In genomic region chr11:16989885-16990284, GRCm38 (mm10) we compare ENCODE assay signal across 23 mouse cellular contexts. TPM values are rescaled to one million over a fixed set of nuclear protein-coding genes. Genes with fewer than 3 reads are reported as not detected.
DNase-seq lines count a peak whose midpoint lies in the region; ATAC-seq and TF ChIP-seq lines count a peak whose summit lies in the region.
"Had no signal": no experiment of that assay in that cellular context is flagged by ENCODE, and none has a peak within 500 bp of the region (broad histone marks: within the 10 kb centered on the region; RNA-seq: fewer than 3 reads in every experiment).

No protein-coding gene starts in this region.

- no peaks in the 10 kb centered on the region for H3K27me3 ChIP-seq in megakaryocyte, embryonic 14.5 days (replicated peaks)
- H3K27me3 ChIP-seq in CH12.LX (replicated peaks) = no peaks in the 10 kb centered on the region
- H3K27me3 ChIP-seq: embryonic facial prominence, embryonic 12.5 days; forebrain, embryonic 13.5 days; forebrain, embryonic 15.5 days had no signal

- no peak for ATAC-seq in megakaryocyte, adult 5-6 weeks (ENCODE audit: poor library complexity, severe bottlenecking)
- ATAC-seq: activated CD4-positive, CD25-positive, alpha-beta regulatory T cell, adult 4 months; forebrain, embryonic 13.5 days; forebrain, embryonic 15.5 days; forebrain, postnatal 0 days; Patski had no signal

- TF ChIP-seq CTCF in CH12.LX (conservative IDR thresholded peaks at IDR 0.05 in 1 of 2, IDR thresholded peaks at IDR 0.05 in 1 of 2; ENCODE audit: low read depth in 2 of 2, low read length in 2 of 2) = no peak

- no peak for TF ChIP-seq EP300 in CH12.LX (IDR thresholded peaks at IDR 0.05; ENCODE audit: low read length)

- peak overlapping the region; percentile 72; the same call in 1 of the 2 replicates for H3K27ac ChIP-seq in CH12.LX (ENCODE audit: insufficient read depth, low read depth)
- H3K27ac ChIP-seq: embryonic facial prominence, embryonic 10.5 days; embryonic facial prominence, embryonic 12.5 days; forebrain, embryonic 13.5 days; forebrain, embryonic 15.5 days had no signal

- H3K4me2 ChIP-seq in CH12.LX (ENCODE audit: insufficient read depth, low read depth, poor library complexity, severe bottlenecking) = no peak overlapping the region
- H3K4me2 ChIP-seq: embryonic facial prominence, embryonic 12.5 days; forebrain, embryonic 13.5 days; forebrain, embryonic 15.5 days had no signal

- H3K79me2 ChIP-seq in CH12.LX (replicated peaks; ENCODE audit: control insufficient read depth, extremely low read depth, insufficient read depth, poor library complexity, severe bottlenecking) = peaks cover 16% of the 10 kb centered on the region

- TF ChIP-seq RAD21 in CH12.LX (IDR thresholded peaks at IDR 0.05; ENCODE audit: low read depth, low read length) = no peak

- no peak for TF ChIP-seq POLR2A in CH12.LX (IDR thresholded peaks at IDR 0.05; ENCODE audit: low read depth, low read length)

- no peak overlapping the region for H3K9ac ChIP-seq in CH12.LX (ENCODE audit: insufficient read depth, low read depth)
- H3K9ac ChIP-seq: embryonic facial prominence, embryonic 12.5 days; forebrain, embryonic 13.5 days; forebrain, embryonic 15.5 days; forebrain, postnatal 0 days had no signal

- in situ Hi-C loops in CH12.LX (cut with MboI; ENCODE audit: low pct_ligation_motif_present, low pct_unique_long_range_greater_than_20kb, low sequenced_read_pairs) = no loop called here

- dilution Hi-C loops in CH12.LX (cut with MboI; ENCODE audit: extremely low pct_ligation_motif_present, extremely low pct_unique_long_range_greater_than_20kb, low sequenced_read_pairs) = no loop called here

- H3K9me3 ChIP-seq in megakaryocyte, embryonic 14.5 days = no peaks in the 10 kb centered on the region
- no peaks in the 10 kb centered on the region for H3K9me3 ChIP-seq in CH12.LX (replicated peaks; ENCODE audit: low read length)
- H3K9me3 ChIP-seq: embryonic facial prominence, embryonic 10.5 days; embryonic facial prominence, embryonic 12.5 days; forebrain, embryonic 13.5 days; forebrain, embryonic 15.5 days; G1E had no signal

- peak overlapping the region; percentile 25 for H3K4me3 ChIP-seq in megakaryocyte, embryonic 14.5 days (replicated peaks)
- no peak overlapping the region for H3K4me3 ChIP-seq in CH12.LX (replicated peaks in 1 of 3; ENCODE audit: low read depth in 2 of 3, low read length in 2 of 3, poor library complexity in 1 of 3)
- H3K4me3 ChIP-seq: embryonic facial prominence, embryonic 10.5 days; embryonic facial prominence, embryonic 12.5 days; forebrain, embryonic 13.5 days; forebrain, embryonic 15.5 days had no signal

- H3K4me1 ChIP-seq in megakaryocyte, embryonic 14.5 days = peaks cover 99% of the 10 kb centered on the region
- peaks cover 24 to 76% of the 10 kb centered on the region in 2 experiments for H3K4me1 ChIP-seq in CH12.LX (ENCODE audit: control insufficient read depth in 1 of 2, insufficient read depth in 2 of 2)
- H3K4me1 ChIP-seq: embryonic facial prominence, embryonic 10.5 days; embryonic facial prominence, embryonic 12.5 days; forebrain, embryonic 13.5 days; forebrain, embryonic 15.5 days had no signal

- intact Hi-C loops in heart, postnatal 10 days (cut with DNase I) = no loop called here

- H3K36me3 ChIP-seq in megakaryocyte, embryonic 14.5 days (replicated peaks; ENCODE audit: low read length) = peaks cover 100% of the 10 kb centered on the region
- peaks cover 76 to 89% of the 10 kb centered on the region in 2 experiments for H3K36me3 ChIP-seq in CH12.LX (replicated peaks in 1 of 2; ENCODE audit: control insufficient read depth in 1 of 2, insufficient read depth in 1 of 2, low read length in 1 of 2)
- H3K36me3 ChIP-seq: embryonic facial prominence, embryonic 10.5 days; embryonic facial prominence, embryonic 12.5 days; forebrain, embryonic 15.5 days had no signal

- DNase-seq in heart, adult 11 months = peak; percentile 41
- DNase-seq in heart, postnatal 10 days = no peak
- no peak for DNase-seq in CH12.LX (ENCODE audit: extremely low read depth)
- peak; percentile 39 for DNase-seq in brain, adult 2 months (ENCODE audit: low read depth, low spot score)
- DNase-seq in cerebellum, adult 11-12 months = no peak
- DNase-seq: adrenal gland, adult 8-10 months; adrenal gland, postnatal 14 days; adrenal gland, postnatal 36 days; cerebellum, adult 11 months; cerebellum, adult 2 months; cerebellum, adult 9-10 months; cerebellum, postnatal 10 days; cerebellum, postnatal 25 days; forebrain, postnatal 0 days had no signal

TF ChIP-seq in CH12.LX, 34 proteins besides CTCF, POLR2A, EP300 and RAD21:
- no peak for TF ChIP-seq POLR2AphosphoS2 (IDR thresholded peaks at IDR 0.05; ENCODE audit: low read depth, low read length)
- TF ChIP-seq TBP (conservative IDR thresholded peaks at IDR 0.05; ENCODE audit: low read depth, low read length) = no peak
- no peak for TF ChIP-seq RCOR1 (conservative IDR thresholded peaks at IDR 0.05; ENCODE audit: low read depth, low read length)
TF ChIP-seq in CH12.LX: peak in this region for 0.

RNA-seq across cellular contexts. Expression of gene Fbxo48, which starts 38.7 kb away (rescaled TPM):
- under 1 TPM; 0.67 to 0.94 TPM for total RNA-seq in heart, postnatal 10 days (2021)
- not detected in 2 replicates for polyA plus RNA-seq in megakaryocyte, embryonic 14.5 days (2012; ENCODE audit: insufficient read depth, low replicate concordance)
- 10.6 and 11.4 TPM in 2 replicates for total RNA-seq in megakaryocyte, adult 5-6 weeks (2015)
- total RNA-seq in megakaryocyte, adult 5-6 weeks (2017) = 11.3 and 12.2 TPM in 2 replicates
- total RNA-seq in CH12.LX (2012; rRNA removed) = 5.8 and 7.0 TPM in 2 replicates
- total RNA-seq in CH12.LX (2014; rRNA removed) = 6.5 and 9.0 TPM in 2 replicates
- 10.3 and 11.1 TPM in 2 replicates for polyA plus RNA-seq in CH12.LX (2012; ENCODE audit: insufficient read length, low read depth)

Comparison
In these comparisons a context has a peak if more than half of its experiments do, and no peak if none do; other contexts are left out.
1. DNase-seq: peak in heart, adult 11 months (single experiment) and brain, adult 2 months (single experiment); none in heart, postnatal 10 days (0 of 2), CH12.LX (single experiment) and cerebellum, adult 11-12 months (single experiment).